Mouse (Mus musculus) left cerebral cortex, adult 18-20 months (tissue): ENCODE data around the gene Cchcr1. TPM values are rescaled to one million over a fixed set of nuclear protein-coding genes. Genes with fewer than 3 reads are reported as not detected.
"Not testable (repeated sequence)": the region's sequence is repeated elsewhere in the genome, so short reads cannot be mapped to it uniquely, and the experiment has no call there.

ENCODE experiments used
- DNase-seq, 2 experiments: peaks; one replicate each; pipeline ENCODE4 v3.0.0; 2021 to 2022; ENCODE audit warnings: low spot score in 2 of 2, mixed read lengths in 1 of 2
- long read RNA-seq, 2 experiments: library from polyadenylated mRNA; stranded (forward); transcript quantifications; one replicate each; pipeline ENCODE4 v2.0.0; 2021
- total RNA-seq, 2 experiments: library from RNA; stranded (reverse); gene quantifications; 2 replicates each; pipeline ENCODE4 v1.2.3; 2021

Gene Cchcr1
- total RNA-seq, result 10 to 100 TPM; 14.2 to 16.2 TPM
- long read RNA-seq, experiment 1, transcript Cchcr1-202 (18 exons, 2,656 nt), result major isoform, 7 of 11 reads
- long read RNA-seq, experiment 1, partial matches to known transcripts, result 1 of 11 reads
- long read RNA-seq, experiment 1, other reads (novel, unspliced or antisense), result 2 of 11 reads
- long read RNA-seq, experiment 2, transcript Cchcr1-202 (18 exons, 2,656 nt), result major isoform, 8 of 16 reads
- long read RNA-seq, experiment 2, partial matches to known transcripts, result 6 of 16 reads
- long read RNA-seq, experiment 2, other reads (novel, unspliced or antisense), result 1 of 16 reads

GRCm38 (mm10) chr17:35516652-35517500 is at the start of gene Cchcr1, which contains the start of gene Tcf19:
TSS of gene Cchcr1 (plus strand) at chr17:35517100.
TSS of gene Tcf19 (minus strand) at chr17:35516824.
- peak; percentile 92 to 97 for DNase-seq

- DNase-seq, result not testable (repeated sequence)
Observed at GRCm38 (mm10) chr17:35468936-35469335, 48.0 kb upstream of the Cchcr1 start.

GRCm38 (mm10) chr17:35469842-35470751 is 46.8 kb upstream of the Cchcr1 start, which contains the start of gene H2-Q10:
TSS of gene H2-Q10 (plus strand) at chr17:35470089.
- no peak for DNase-seq

- peak; percentile 54 to 66 for DNase-seq
Observed at GRCm38 (mm10) chr17:35484066-35484465, 32.8 kb upstream of the Cchcr1 start.

- DNase-seq, result no peak
Observed at GRCm38 (mm10) chr17:35485702-35486101, 31.2 kb upstream of the Cchcr1 start.

- no peak for DNase-seq
Observed at GRCm38 (mm10) chr17:35486726-35487125, 30.2 kb upstream of the Cchcr1 start.

GRCm38 (mm10) chr17:35488041-35488440 is 28.9 kb upstream of the Cchcr1 start:
- DNase-seq, result no peak

- no peak for DNase-seq
Observed at GRCm38 (mm10) chr17:35490320-35490719, 26.6 kb upstream of the Cchcr1 start.

- no peak for DNase-seq
Observed at GRCm38 (mm10) chr17:35497124-35497523, 19.8 kb upstream of the Cchcr1 start.

GRCm38 (mm10) chr17:35502226-35502625 is 14.7 kb upstream of the Cchcr1 start:
- DNase-seq, result no peak

- DNase-seq, result no peak
Observed at GRCm38 (mm10) chr17:35502762-35503161, 14.1 kb upstream of the Cchcr1 start.

- DNase-seq, result no peak
Observed at GRCm38 (mm10) chr17:35503849-35504248, 13.1 kb upstream of the Cchcr1 start.

- no peak for DNase-seq
Observed at GRCm38 (mm10) chr17:35504628-35505481, 12.0 kb upstream of the Cchcr1 start.

GRCm38 (mm10) chr17:35505776-35506175 is 11.1 kb upstream of the Cchcr1 start, which contains the start of gene Pou5f1:
TSS of gene Pou5f1 (plus strand) at chr17:35506018.
- no peak for DNase-seq

GRCm38 (mm10) chr17:35506881-35507280 is 10.0 kb upstream of the Cchcr1 start:
- DNase-seq, result no peak

- no peak for DNase-seq
Observed at GRCm38 (mm10) chr17:35507556-35508260, 9.2 kb upstream of the Cchcr1 start.

- not testable (repeated sequence) for DNase-seq
Observed at GRCm38 (mm10) chr17:35508279-35508678, 8.6 kb upstream of the Cchcr1 start.

- DNase-seq, result no peak
Observed at GRCm38 (mm10) chr17:35509284-35509683, 7.6 kb upstream of the Cchcr1 start.

GRCm38 (mm10) chr17:35512916-35513626 is 3.8 kb upstream of the Cchcr1 start:
- DNase-seq, result no peak
